Mouse (Mus musculus): ENCODE data around the gene Zrsr2.

The Zrsr2 gene
- long read RNA-seq, experiment 1, partial matches to known transcripts, result 12 of 19 reads
- long read RNA-seq, experiment 1, other reads (novel, unspliced or antisense), result 5 of 19 reads
- long read RNA-seq, experiment 2, transcript Zrsr2-201 (5 exons, 3,867 nt), result major isoform, 7 of 43 reads
- long read RNA-seq, experiment 2, partial matches to known transcripts, result 20 of 43 reads
- long read RNA-seq, experiment 2, other reads (novel, unspliced or antisense), result 15 of 43 reads

GRCm38 (mm10) chrX:163958467-163958875 lies at the start of gene Zrsr2:
TSS of gene Zrsr2 (minus strand) at chrX:163958661.
- intact Hi-C loops (cut with DNase I), result no loop called here

GRCm38 (mm10) chrX:164004809-164005208 lies 46.3 kb upstream of the Zrsr2 start:
- intact Hi-C loops (cut with DNase I), result no loop called here

- intact Hi-C loops (cut with DNase I), result no loop called here
These were observed 41.4 kb upstream of the Zrsr2 start for GRCm38 (mm10) chrX:163999848-164000247.

- intact Hi-C loops (cut with DNase I), result no loop called here
These were observed 38.3 kb upstream of the Zrsr2 start for GRCm38 (mm10) chrX:163996754-163997153.

GRCm38 (mm10) chrX:163987718-163988374 lies 29.4 kb upstream of the Zrsr2 start:
- intact Hi-C loops (cut with DNase I), result no loop called here

GRCm38 (mm10) chrX:163982129-163982528 lies 23.7 kb upstream of the Zrsr2 start:
- intact Hi-C loops (cut with DNase I), result no loop called here

GRCm38 (mm10) chrX:163981500-163981899 lies 23.0 kb upstream of the Zrsr2 start:
- intact Hi-C loops (cut with DNase I), result no loop called here

- intact Hi-C loops (cut with DNase I), result no loop called here
These were observed 22.6 kb upstream of the Zrsr2 start for GRCm38 (mm10) chrX:163981092-163981491.

GRCm38 (mm10) chrX:163957803-163958466 lies 526 bp downstream of the Zrsr2 start:
- intact Hi-C loops (cut with DNase I), result no loop called here

GRCm38 (mm10) chrX:163957381-163957780 lies 1.1 kb downstream of the Zrsr2 start:
- intact Hi-C loops (cut with DNase I), result no loop called here

- intact Hi-C loops (cut with DNase I), result no loop called here
These were observed 6.8 kb downstream of the Zrsr2 start for GRCm38 (mm10) chrX:163951618-163952017.

- intact Hi-C loops (cut with DNase I), result no loop called here
These were observed 14.1 kb downstream of the Zrsr2 start for GRCm38 (mm10) chrX:163944381-163944780.

- intact Hi-C loops (cut with DNase I), result no loop called here
These were observed 19.9 kb downstream of the Zrsr2 start for GRCm38 (mm10) chrX:163938587-163938986.

GRCm38 (mm10) chrX:163934731-163935130 lies 23.7 kb downstream of the Zrsr2 start:
- intact Hi-C loops (cut with DNase I), result no loop called here

- intact Hi-C loops (cut with DNase I), result loop anchor here (10.0 kb wide), 1 partner anchor 995 kb away; no protein-coding TSS in a partner anchor
These were observed 28.9 kb downstream of the Zrsr2 start for GRCm38 (mm10) chrX:163929550-163929949.

- intact Hi-C loops (cut with DNase I), result no loop called here
These were observed 45.7 kb downstream of the Zrsr2 start for GRCm38 (mm10) chrX:163912791-163913190.

- intact Hi-C loops (cut with DNase I), result loop anchor here (5.0 kb wide), 1 partner anchor 82 kb away; no protein-coding TSS in a partner anchor
These were observed 49.1 kb downstream of the Zrsr2 start for GRCm38 (mm10) chrX:163909381-163909780.

GRCm38 (mm10) chrX:163908337-163909250 lies 49.9 kb downstream of the Zrsr2 start, which contains the start of gene Ap1s2:
TSS of gene Ap1s2 (plus strand) at chrX:163909017.
- intact Hi-C loops (cut with DNase I), result loop anchor here (5.0 kb wide), 1 partner anchor 81 kb away; no protein-coding TSS in a partner anchor

- intact Hi-C loops (cut with DNase I), result loop anchor here (5.0 kb wide), 1 partner anchor 81 kb away; no protein-coding TSS in a partner anchor
These were observed 50.5 kb downstream of the Zrsr2 start for GRCm38 (mm10) chrX:163908003-163908336.

GRCm38 (mm10) chrX:163906861-163907260 lies 51.6 kb downstream of the Zrsr2 start:
- intact Hi-C loops (cut with DNase I), result loop anchor here (5.0 kb wide), 1 partner anchor 80 kb away; no protein-coding TSS in a partner anchor

GRCm38 (mm10) chrX:163899431-163900020 lies 58.9 kb downstream of the Zrsr2 start:
- intact Hi-C loops (cut with DNase I), result no loop called here
